Mouse (Mus musculus) gastrocnemius, postnatal 10 days (tissue): ENCODE results near the gene C1rl. TPM values are rescaled to one million over a fixed set of nuclear protein-coding genes. Genes with fewer than 3 reads are reported as not detected.
"Not testable (repeated sequence)": the region's sequence is repeated elsewhere in the genome, so short reads cannot be mapped to it uniquely, and the experiment has no call there.

ENCODE experiments used
- DNase-seq: peaks from one replicate; pipeline ENCODE4 v3.0.0; 2021; ENCODE audit warnings: mixed read lengths
- total RNA-seq, 2 experiments: library from RNA; stranded (reverse); gene quantifications; 2 replicates each; pipeline ENCODE4 v1.2.3; 2021

C1rl gene
- total RNA-seq, 2 experiments from 2014 or later = 0.82 to 1.2 TPM

- DNase-seq = peak; percentile 67
Observed at GRCm38 (mm10) chr6:124472801-124473200, 20.1 kb upstream of the C1rl start.

DNA sequence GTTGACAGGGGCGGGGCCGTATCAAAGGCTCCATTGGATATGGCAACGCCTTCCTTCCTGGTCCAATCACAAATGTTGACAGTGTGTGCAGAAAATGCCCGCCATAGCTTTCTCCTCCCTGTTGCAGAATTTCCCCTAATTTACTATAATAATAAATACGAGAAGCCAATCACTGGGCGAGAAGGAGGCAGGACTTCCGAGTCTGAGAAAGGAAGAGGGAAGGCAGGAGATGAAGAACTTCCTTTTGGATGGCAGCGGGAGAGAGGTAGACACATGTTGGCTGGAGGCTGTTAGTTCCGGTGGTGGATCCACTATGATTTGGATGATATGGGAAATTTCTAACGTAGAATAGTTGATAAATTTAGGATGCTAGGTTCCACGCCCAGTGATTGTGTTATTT is 18.3 kb upstream of the C1rl start:
- DNase-seq = no peak

GRCm38 (mm10) chr6:124475335-124476075 is 17.4 kb upstream of the C1rl start:
- DNase-seq = not testable (repeated sequence)

GRCm38 (mm10) chr6:124476216-124476615 is 16.7 kb upstream of the C1rl start:
- no peak for DNase-seq

GRCm38 (mm10) chr6:124476796-124477195 is 16.1 kb upstream of the C1rl start:
- DNase-seq = no peak

GRCm38 (mm10) chr6:124477221-124477655 is 15.7 kb upstream of the C1rl start:
- no peak for DNase-seq

- DNase-seq = no peak
Observed at GRCm38 (mm10) chr6:124477922-124478651, 14.8 kb upstream of the C1rl start.

- no peak for DNase-seq
Observed at GRCm38 (mm10) chr6:124478874-124479572, 13.9 kb upstream of the C1rl start.

DNA sequence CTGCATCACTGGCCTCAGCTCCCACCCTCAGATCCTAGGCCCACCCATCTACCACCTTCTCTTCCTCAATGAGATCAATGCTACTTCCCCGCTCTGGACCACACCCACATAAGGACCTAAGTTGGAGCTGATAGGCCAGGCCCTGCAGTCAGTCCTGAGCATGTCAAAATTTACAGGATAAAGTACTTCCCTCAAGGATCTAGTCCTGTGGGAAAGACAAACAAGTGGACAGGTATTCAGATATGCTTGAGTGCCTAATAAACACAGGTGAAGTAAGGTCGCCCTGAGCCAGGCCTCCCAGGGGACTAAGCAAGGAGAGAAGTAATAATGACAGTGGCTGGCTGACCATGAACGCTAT is 13.4 kb upstream of the C1rl start:
- no peak for DNase-seq

GRCm38 (mm10) chr6:124480295-124480694 is 12.6 kb upstream of the C1rl start:
- no peak for DNase-seq

GRCm38 (mm10) chr6:124481571-124481970 is 11.3 kb upstream of the C1rl start:
- DNase-seq = peak; percentile 60

- DNase-seq = not testable (repeated sequence)
Observed at GRCm38 (mm10) chr6:124483831-124484230, 9.1 kb upstream of the C1rl start.

- no peak for DNase-seq
Observed at GRCm38 (mm10) chr6:124484851-124485250, 8.1 kb upstream of the C1rl start.

DNA sequence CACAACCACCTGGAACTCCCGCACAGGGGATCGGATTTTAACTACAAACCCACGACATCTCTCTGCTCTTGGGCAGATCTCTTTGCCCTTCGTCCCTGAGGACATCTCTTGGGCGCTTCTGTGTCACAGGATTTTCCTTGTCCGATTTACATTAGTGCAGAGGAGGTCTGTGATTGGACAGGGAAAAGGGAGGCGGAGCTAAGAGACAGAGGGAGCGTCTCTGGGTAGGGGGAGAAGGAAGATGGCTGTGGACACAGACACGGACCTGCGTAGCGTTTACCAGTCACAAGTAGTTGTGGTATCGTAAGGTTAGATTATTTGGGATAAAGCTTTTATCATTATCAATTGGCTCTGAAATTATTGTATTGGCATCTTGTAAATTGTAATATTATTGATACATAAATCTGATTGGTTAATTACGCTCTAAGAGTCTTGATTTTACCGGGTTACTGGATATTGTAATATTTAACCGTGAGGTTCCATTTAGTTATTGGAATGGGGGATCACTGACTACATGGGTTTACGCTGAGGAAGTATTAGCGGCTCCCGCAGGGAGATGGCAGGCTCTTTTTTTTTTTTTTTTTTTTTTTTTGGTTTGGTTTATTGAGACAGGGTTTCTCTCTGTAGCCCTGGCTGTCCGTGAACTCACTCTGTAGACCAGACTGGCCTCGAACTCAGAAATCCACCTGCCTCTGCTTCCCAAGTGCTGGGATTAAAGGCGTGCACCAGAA is 7.3 kb upstream of the C1rl start:
- no peak for DNase-seq

DNA sequence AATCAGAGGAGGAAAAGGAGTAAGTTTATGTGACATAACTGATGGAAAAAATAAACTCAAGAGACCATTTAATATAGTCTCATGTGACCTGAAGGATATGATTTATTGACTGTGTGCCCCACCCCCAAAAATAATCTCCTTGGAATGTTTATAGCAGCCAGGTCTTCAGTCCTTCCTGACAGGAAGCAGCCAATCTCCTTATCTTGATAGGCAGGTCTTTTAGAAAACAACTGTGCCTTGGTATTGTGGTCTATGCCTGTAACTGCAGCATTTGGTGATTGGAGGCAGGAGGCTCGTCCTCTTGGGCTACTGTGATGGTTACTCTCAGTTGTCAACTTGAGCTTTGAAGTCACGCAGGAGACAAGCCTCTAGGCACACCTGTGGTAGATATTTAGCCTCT is 5.4 kb upstream of the C1rl start:
- no peak for DNase-seq

DNA sequence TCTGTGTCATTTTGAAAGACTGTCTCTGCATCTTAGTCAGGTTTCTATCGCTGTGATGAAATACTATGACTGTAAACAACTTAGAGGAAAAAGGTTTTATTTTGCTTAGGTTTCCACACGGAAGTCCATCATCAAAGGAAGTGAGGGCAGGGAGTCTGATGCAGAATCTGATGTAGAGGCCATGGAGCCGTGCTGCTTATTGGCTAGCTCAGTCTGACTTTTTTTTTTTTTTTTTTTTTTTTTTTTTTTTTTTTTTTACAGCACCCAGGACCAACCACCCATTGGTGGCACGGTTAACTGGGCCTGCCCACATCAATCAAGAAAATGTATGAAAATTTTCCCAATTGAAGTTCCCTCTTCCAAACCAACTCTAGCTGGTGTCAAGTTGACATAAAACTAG is 4.0 kb upstream of the C1rl start:
- DNase-seq = no peak

- DNase-seq = no peak
Observed at GRCm38 (mm10) chr6:124491427-124491826, 1.5 kb upstream of the C1rl start.

DNA sequence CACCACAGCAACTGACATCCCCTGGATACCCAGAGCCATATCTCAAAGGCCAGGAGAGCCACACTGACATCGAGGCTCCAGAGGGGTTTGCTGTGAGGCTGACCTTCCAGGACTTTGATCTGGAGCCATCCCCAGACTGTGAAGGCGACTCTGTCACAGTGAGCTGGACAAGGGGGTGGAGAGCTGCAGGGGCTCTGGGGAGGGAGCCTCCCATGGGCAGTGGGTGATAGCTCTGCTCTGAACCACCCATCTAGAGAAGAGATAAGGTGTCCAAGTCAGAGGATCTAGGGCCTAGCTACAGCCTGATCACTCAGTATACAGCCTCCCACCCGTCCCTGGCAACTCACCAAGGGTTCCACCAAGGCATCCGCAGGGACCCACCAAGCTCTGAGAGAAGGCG is 973 bp downstream of the C1rl start:
- DNase-seq = peak; percentile 35

- no peak for DNase-seq
Observed at GRCm38 (mm10) chr6:124496054-124496453, 3.1 kb downstream of the C1rl start.

DNA sequence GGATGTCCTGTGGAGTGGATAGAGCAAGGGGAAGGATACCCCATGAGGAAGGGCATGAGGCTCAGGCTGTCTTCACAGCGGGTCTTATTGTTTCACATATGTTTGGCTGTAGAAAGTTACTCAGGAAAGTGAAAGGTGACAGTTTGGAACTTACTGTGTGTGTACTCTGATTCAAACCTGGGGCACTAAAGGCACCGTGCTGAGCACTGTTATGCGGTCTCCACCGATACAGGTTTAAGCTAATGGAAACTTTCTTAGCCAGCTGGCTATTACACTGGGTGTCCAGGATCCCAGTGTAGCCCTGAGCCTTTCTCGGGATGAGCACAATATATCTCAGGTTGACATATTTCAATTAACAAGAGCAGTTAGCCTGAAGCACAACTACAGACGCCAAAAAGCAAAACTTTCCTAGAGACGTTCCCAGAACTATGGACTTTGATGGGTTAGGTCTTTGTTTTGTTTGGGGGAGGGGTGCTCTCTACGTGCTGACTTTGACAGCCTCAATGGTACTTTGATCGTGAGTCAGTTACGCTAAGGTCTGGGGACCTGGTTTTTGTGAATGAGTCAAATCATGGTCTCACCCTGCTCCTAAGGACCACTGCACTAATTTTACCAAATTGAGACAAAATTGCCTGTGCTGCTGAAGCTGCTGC is 7.1 kb downstream of the C1rl start:
- DNase-seq = no peak

DNA sequence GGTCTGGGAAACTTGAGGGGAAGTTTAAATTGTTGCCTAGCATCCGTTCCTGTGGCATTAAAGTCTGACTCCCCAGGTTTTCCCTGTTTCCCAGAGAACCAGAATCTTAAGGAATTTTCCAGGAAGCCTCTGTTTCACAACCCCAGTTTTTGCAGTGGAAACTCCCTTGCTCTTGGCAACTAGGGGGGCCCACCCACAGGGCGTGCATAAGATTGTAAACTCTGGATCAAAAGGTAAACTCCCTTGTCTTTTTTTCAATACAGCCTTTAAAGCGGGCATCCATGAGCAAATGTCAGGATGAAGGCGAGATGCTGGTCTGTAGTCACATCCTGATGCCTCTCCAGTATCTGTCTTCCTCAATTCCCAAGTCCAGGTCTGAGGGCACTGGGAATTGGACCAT is 8.6 kb downstream of the C1rl start:
- no peak for DNase-seq

DNA sequence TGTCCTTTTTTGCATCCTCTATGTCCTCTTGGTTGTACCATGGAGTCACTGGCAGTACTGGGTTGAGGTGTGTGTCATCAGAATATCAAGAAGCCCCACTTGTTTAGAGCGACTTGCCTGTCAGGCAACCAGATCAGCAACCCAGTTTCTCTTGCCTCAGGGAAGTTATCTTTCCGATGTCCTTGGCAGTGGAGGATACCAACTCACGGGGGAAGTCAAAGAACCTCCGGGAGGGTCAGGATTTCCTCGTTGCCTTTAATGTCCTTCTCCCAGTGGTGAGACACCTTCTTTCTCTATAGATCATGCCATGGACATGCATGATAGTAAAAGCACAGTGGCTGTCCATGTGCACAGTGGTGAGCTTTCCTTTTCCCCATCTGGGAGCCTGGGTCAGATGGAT is 9.1 kb downstream of the C1rl start:
- no peak for DNase-seq
